Mouse (Mus musculus) erythroblast, embryonic 14.5 days (primary cell): ENCODE results near the gene Bex1.

Source experiments
- GATA1 ChIP-seq: IDR thresholded peaks from 2 replicates; pipeline ENCODE4 v1.6.1; 2012; ENCODE audit warnings: low read length, inconsistent platforms, mixed read lengths
- TAL1 ChIP-seq: IDR thresholded peaks from 3 replicates; pipeline ENCODE4 v1.6.1; 2012; ENCODE audit warnings: low read length, inconsistent platforms, mixed read lengths

DNA sequence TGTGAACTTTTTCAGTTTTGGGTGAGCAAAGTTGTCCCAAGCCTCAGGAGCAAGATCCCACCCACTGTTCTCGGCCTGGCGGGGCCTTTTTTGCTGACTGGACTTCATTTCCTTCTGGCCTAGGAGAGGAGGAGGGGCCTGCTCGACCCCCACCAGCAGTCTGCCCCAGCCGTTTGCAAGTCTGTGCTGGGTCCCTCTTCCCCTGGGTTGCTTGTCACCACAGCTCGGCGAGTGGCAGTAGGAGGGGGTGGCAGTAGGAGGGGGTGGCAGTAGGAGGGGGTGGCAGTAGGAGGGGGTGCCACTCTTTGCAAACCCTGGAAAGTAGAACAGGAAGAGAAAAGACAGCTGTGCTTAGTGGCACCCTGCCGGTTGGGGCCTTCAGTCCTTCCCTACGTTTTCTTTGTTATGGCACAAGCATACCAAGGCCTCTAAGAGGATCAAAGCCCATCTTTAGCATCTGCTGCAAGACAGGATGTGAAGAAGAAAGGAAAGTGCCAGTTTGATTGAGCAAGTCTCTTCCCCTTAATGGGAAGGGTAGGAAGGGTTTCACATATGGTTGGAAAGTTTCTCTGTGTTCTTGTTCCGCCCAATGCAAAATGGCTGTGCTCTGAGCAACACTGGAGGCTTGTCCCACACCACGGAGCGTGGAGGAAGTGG lies 34.3 kb downstream of the Bex1 start:
- TF ChIP-seq GATA1 (no peak), TAL1 (no peak)
